Comparison of ENCODE assay signal across 21 mouse cellular contexts in the genomic region with DNA sequence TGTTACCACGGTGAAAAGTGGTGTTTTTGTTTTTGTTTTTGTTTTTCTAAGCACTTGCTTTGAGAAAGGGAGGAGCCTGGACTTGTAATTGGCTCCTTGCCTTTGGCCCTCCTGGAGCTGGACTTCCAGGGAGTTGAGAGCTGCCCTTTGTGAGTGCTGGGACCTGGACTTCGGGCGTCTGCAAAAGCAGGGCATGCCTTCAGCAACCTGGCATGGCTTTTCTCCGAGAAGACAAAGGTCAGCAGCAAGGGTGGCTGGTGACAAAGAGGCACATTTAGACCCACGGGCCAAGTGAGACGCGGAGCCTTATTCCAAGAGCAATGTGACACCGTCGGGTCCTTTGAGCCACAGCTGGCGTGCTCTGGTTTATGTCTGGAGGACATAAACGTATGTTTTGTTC. TPM values are rescaled to one million over a fixed set of nuclear protein-coding genes. Genes with fewer than 3 reads are reported as not detected.
A peak's percentile ranks its signal among the peaks of the same experiment; 100 is the strongest.
DNase-seq lines count a peak whose midpoint lies in the region; ATAC-seq lines count a peak whose summit lies in the region.
"Had no signal": no experiment of that assay in that cellular context is flagged by ENCODE, and none has a peak within 500 bp of the region (broad histone marks: within the 10 kb centered on the region; RNA-seq: fewer than 3 reads in every experiment).

No protein-coding gene starts in this region.

- H3K27ac ChIP-seq in kidney, embryonic 15.5 days: no peak overlapping the region
- peak overlapping the region; percentile 64 for H3K27ac ChIP-seq in limb, embryonic 10.5 days
- H3K27ac ChIP-seq: embryonic facial prominence, embryonic 12.5 days; forebrain, embryonic 12.5 days; hindbrain, postnatal 0 days had no signal

- H3K4me3 ChIP-seq in kidney, embryonic 15.5 days (replicated peaks): no peak overlapping the region
- no peak overlapping the region for H3K4me3 ChIP-seq in limb, embryonic 10.5 days
- H3K4me3 ChIP-seq: embryonic facial prominence, embryonic 12.5 days; forebrain, embryonic 12.5 days had no signal

- DNase-seq in adrenal gland, postnatal 14 days: peak; percentile 38
- no peak for DNase-seq in adrenal gland, adult 8-10 months
- peak; percentile 45 for DNase-seq in kidney, adult 11 months
- DNase-seq in adipocyte (ENCODE audit: low spot score): peak; percentile 65
- no peak for DNase-seq in limb, embryonic 10.5 days (ENCODE audit: low spot score)
- no peak for DNase-seq in lung, postnatal 10 days
- DNase-seq: cerebellum, adult 2 months; cerebellum, postnatal 25 days; heart, postnatal 10 days; layer of hippocampus, adult 9-11 months; liver; right cerebral cortex, adult 18-20 months; right cerebral cortex, postnatal 4 days; thymus, adult 18-20 months; thymus, postnatal 36 days had no signal

- 0 out of 2 replicates have a peak, but pooled peaks cover 3% of the 10 kb centered on the region for H3K27me3 ChIP-seq in kidney, embryonic 15.5 days
- H3K27me3 ChIP-seq in limb, embryonic 10.5 days (ENCODE audit: low read depth, poor library complexity, severe bottlenecking): 0 out of 2 replicates have a peak, but pooled peaks cover 6% of the 10 kb centered on the region

- 41% methylated on average over 11 of the region's 11 CpGs for WGBS in kidney, embryonic 15.5 days
- WGBS in limb, embryonic 10.5 days: 45% methylated on average over 11 of the region's 11 CpGs

- no peak for ATAC-seq in kidney, embryonic 15.5 days (replicated peaks; ENCODE audit: low FRiP score)
- ATAC-seq: hindbrain, postnatal 0 days had no signal

- no peak overlapping the region for H3K9ac ChIP-seq in kidney, embryonic 15.5 days
- H3K9ac ChIP-seq: embryonic facial prominence, embryonic 12.5 days; forebrain, embryonic 12.5 days had no signal

- H3K36me3 ChIP-seq in kidney, embryonic 15.5 days: peaks cover 12% of the 10 kb centered on the region
- peaks cover 13% of the 10 kb centered on the region for H3K36me3 ChIP-seq in limb, embryonic 10.5 days

- H3K9me3 ChIP-seq in kidney, embryonic 15.5 days (replicated peaks): no peaks in the 10 kb centered on the region
- no peaks in the 10 kb centered on the region for H3K9me3 ChIP-seq in limb, embryonic 10.5 days (replicated peaks)
- H3K9me3 ChIP-seq: embryonic facial prominence, embryonic 12.5 days; forebrain, embryonic 12.5 days had no signal

- H3K4me2 ChIP-seq in kidney, embryonic 15.5 days: no peak overlapping the region
- H3K4me2 ChIP-seq: embryonic facial prominence, embryonic 12.5 days; forebrain, embryonic 12.5 days; heart, embryonic 11.5 days; midbrain, embryonic 11.5 days had no signal

- peaks cover 47% of the 10 kb centered on the region for H3K4me1 ChIP-seq in kidney, embryonic 15.5 days
- H3K4me1 ChIP-seq in limb, embryonic 10.5 days: peaks cover 26% of the 10 kb centered on the region

RNA-seq across cellular contexts. Expression of a gene that starts 6.9 kb away (rescaled TPM):
- 25.5 and 27.8 TPM in 2 replicates for total RNA-seq in adrenal gland, postnatal 14 days (2021)
- total RNA-seq in adrenal gland, adult 8-10 months (2022): 10 to 100 TPM in 2 of 4 experiments, 1 to 10 TPM in 2; 7.9 to 16.9 (median 11.3) TPM
- 67.7 and 68.6 TPM in 2 replicates for polyA plus RNA-seq in kidney, embryonic 15.5 days (2015; fragmentation: Nextera tagmentation; extraction: Ambion mirVana)
- 27.0 and 33.3 TPM in 2 replicates for polyA plus RNA-seq in limb, embryonic 10.5 days (2016; fragmentation: Nextera tagmentation; extraction: Ambion mirVana)

Comparison
In these comparisons a context has a peak if more than half of its experiments do, and no peak if none do; other contexts are left out.
1. DNase-seq: peak in adrenal gland, postnatal 14 days (single experiment), kidney, adult 11 months (single experiment) and adipocyte (single experiment); none in adrenal gland, adult 8-10 months (single experiment), limb, embryonic 10.5 days (single experiment) and lung, postnatal 10 days (single experiment).